Mouse (Mus musculus): Measurements from ENCODE around the gene Pir. TPM values are rescaled to one million over a fixed set of nuclear protein-coding genes. Genes with fewer than 3 reads are reported as not detected.

Gene Pir
- polyA plus RNA-seq (2012; rRNA removed) = 3.8 and 6.8 TPM in 2 replicates
- polyA plus RNA-seq (2014; fragmentation: Nextera tagmentation; extraction: Ambion mirVana) = 20.9 and 21.6 TPM in 2 replicates

- 16% methylated on average over 19 of the region's 20 CpGs for WGBS (ENCODE audit: insufficient replicate concordance)
- peak; percentile 98 for ATAC-seq (ENCODE audit: insufficient read depth)
Observed at GRCm38 (mm10) chrX:164269285-164269761, at the start of gene Pir. Gene Pir, plus strand, starts transcription at chrX:164269371.

GRCm38 (mm10) chrX:164221989-164222388 is 47.2 kb upstream of the Pir start:
- 46% methylated on average over 2 of the region's 2 CpGs for WGBS (ENCODE audit: insufficient replicate concordance)

More at GRCm38 (mm10) chrX:164269285-164269761, at the start of gene Pir:
- peak within 1 kb of the TSS; percentile 62 for H3K4me2 ChIP-seq (ENCODE audit: low read depth)
- H3K9ac ChIP-seq (replicated peaks) = peak within 1 kb of the TSS; percentile 81
- H3K36me3 ChIP-seq (replicated peaks; ENCODE audit: control insufficient read depth, insufficient read depth, low read depth) = no peaks in the 10 kb centered on the region
- H3K4me3 ChIP-seq (ENCODE audit: insufficient read depth in 1 of 2, low read depth in 2 of 2, low read length in 2 of 2) = peak within 1 kb of the TSS; percentile 64 to 96
- TF ChIP-seq CTCF (IDR thresholded peaks at IDR 0.05; ENCODE audit: low read depth) (peak; percentile 81), EP300 (IDR thresholded peaks at IDR 0.05; ENCODE audit: low read depth) (peak; percentile 40; the same call in 1 of the 2 replicates)
- peak; percentile 79 to 86 (median 85) for DNase-seq (ENCODE audit: low read depth in 3 of 3, low spot score in 3 of 3)
- peaks cover 3 to 9% of the 10 kb centered on the region in 2 experiments; a peak in 2 of 4 replicates for H3K4me1 ChIP-seq (replicated peaks; ENCODE audit: control insufficient read depth in 2 of 2, insufficient read depth in 2 of 2, low read length in 1 of 2)
- peak within 1 kb of the TSS; percentile 76 for H3K27ac ChIP-seq
- H3K27me3 ChIP-seq (ENCODE audit: control insufficient read depth, insufficient read depth, low read length) = no peaks in the 10 kb centered on the region
- H3K9me3 ChIP-seq (ENCODE audit: control insufficient read depth, low read length) = no peaks in the 10 kb centered on the region

GRCm38 (mm10) chrX:164233380-164233779 is 35.8 kb upstream of the Pir start:
- Histone ChIP-seq H3K27me3 (ENCODE audit: control insufficient read depth, insufficient read depth, low read length) (no peaks in the 10 kb centered on the region; the same call in 1 of the 2 replicates), H3K9me3 (ENCODE audit: control insufficient read depth, low read length) (no peaks in the 10 kb centered on the region), H3K4me3 (ENCODE audit: insufficient read depth in 1 of 2, low read depth in 2 of 2, low read length in 2 of 2) (no peak overlapping the region), H3K4me1 (replicated peaks; ENCODE audit: control insufficient read depth in 2 of 2, insufficient read depth in 2 of 2, low read length in 1 of 2) (no peaks in the 10 kb centered on the region), H3K36me3 (replicated peaks; ENCODE audit: control insufficient read depth, insufficient read depth, low read depth) (no peaks in the 10 kb centered on the region), H3K27ac (no peak overlapping the region), H3K9ac (replicated peaks) (no peak overlapping the region), H3K4me2 (ENCODE audit: low read depth) (no peak overlapping the region)
- ATAC-seq (ENCODE audit: insufficient read depth) (no peak), DNase-seq (ENCODE audit: low read depth in 3 of 3, low spot score in 3 of 3) (no peak)
- TF ChIP-seq CTCF (IDR thresholded peaks at IDR 0.05; ENCODE audit: low read depth) = no peak
- WGBS (ENCODE audit: insufficient replicate concordance) = 43% methylated on average over 8 of the region's 8 CpGs

More at GRCm38 (mm10) chrX:164221989-164222388, 47.2 kb upstream of the Pir start:
- TF ChIP-seq CTCF (IDR thresholded peaks at IDR 0.05; ENCODE audit: low read depth) (peak; percentile 62), EP300 (IDR thresholded peaks at IDR 0.05; ENCODE audit: low read depth) (no peak)
- no peak overlapping the region for H3K4me3 ChIP-seq (ENCODE audit: insufficient read depth in 1 of 2, low read depth in 2 of 2, low read length in 2 of 2)
- no peaks in the 10 kb centered on the region for H3K4me1 ChIP-seq (replicated peaks; ENCODE audit: control insufficient read depth in 2 of 2, insufficient read depth in 2 of 2, low read length in 1 of 2)
- H3K27ac ChIP-seq = no peak overlapping the region
- no peaks in the 10 kb centered on the region for H3K36me3 ChIP-seq (replicated peaks; ENCODE audit: control insufficient read depth, insufficient read depth, low read depth)
- DNase-seq (ENCODE audit: low read depth in 3 of 3, low spot score in 3 of 3) (no peak), ATAC-seq (ENCODE audit: insufficient read depth) (no peak)
- H3K27me3 ChIP-seq (ENCODE audit: control insufficient read depth, insufficient read depth, low read length) = no peaks in the 10 kb centered on the region
- no peak overlapping the region for H3K9ac ChIP-seq (replicated peaks)
- H3K4me2 ChIP-seq (ENCODE audit: low read depth) = no peak overlapping the region
- no peaks in the 10 kb centered on the region for H3K9me3 ChIP-seq (ENCODE audit: control insufficient read depth, low read length)

GRCm38 (mm10) chrX:164245714-164246113 is 23.5 kb upstream of the Pir start:
- Histone ChIP-seq H3K4me3 (ENCODE audit: insufficient read depth in 1 of 2, low read depth in 2 of 2, low read length in 2 of 2) (no peak overlapping the region), H3K27me3 (ENCODE audit: control insufficient read depth, insufficient read depth, low read length) (no peaks in the 10 kb centered on the region), H3K9me3 (ENCODE audit: control insufficient read depth, low read length) (no peaks in the 10 kb centered on the region), H3K9ac (replicated peaks) (no peak overlapping the region), H3K36me3 (replicated peaks; ENCODE audit: control insufficient read depth, insufficient read depth, low read depth) (no peaks in the 10 kb centered on the region), H3K4me2 (ENCODE audit: low read depth) (no peak overlapping the region), H3K4me1 (replicated peaks; ENCODE audit: control insufficient read depth in 2 of 2, insufficient read depth in 2 of 2, low read length in 1 of 2) (no peaks in the 10 kb centered on the region), H3K27ac (no peak overlapping the region)
- ATAC-seq (ENCODE audit: insufficient read depth) (no peak), DNase-seq (ENCODE audit: low read depth in 3 of 3, low spot score in 3 of 3) (no peak)
- TF ChIP-seq EP300 (IDR thresholded peaks at IDR 0.05; ENCODE audit: low read depth) = no peak
- TF ChIP-seq CTCF (IDR thresholded peaks at IDR 0.05; ENCODE audit: low read depth) = no peak
- WGBS (ENCODE audit: insufficient replicate concordance) = 15% methylated on average over 5 of the region's 5 CpGs

- WGBS (ENCODE audit: insufficient replicate concordance) = 40% methylated on average over 2 of the region's 2 CpGs
- H3K36me3 ChIP-seq (replicated peaks; ENCODE audit: control insufficient read depth, insufficient read depth, low read depth) = no peaks in the 10 kb centered on the region
- ATAC-seq (ENCODE audit: insufficient read depth) = no peak
- H3K9ac ChIP-seq (replicated peaks) = no peak overlapping the region
- no peak overlapping the region for H3K4me2 ChIP-seq (ENCODE audit: low read depth)
- no peak for DNase-seq (ENCODE audit: low read depth in 3 of 3, low spot score in 3 of 3)
- H3K9me3 ChIP-seq (ENCODE audit: control insufficient read depth, low read length) = no peaks in the 10 kb centered on the region
- H3K27me3 ChIP-seq (ENCODE audit: control insufficient read depth, insufficient read depth, low read length) = no peaks in the 10 kb centered on the region
- H3K4me3 ChIP-seq (ENCODE audit: insufficient read depth in 1 of 2, low read depth in 2 of 2, low read length in 2 of 2) = no peak overlapping the region
- no peak overlapping the region for H3K27ac ChIP-seq
- no peaks in the 10 kb centered on the region for H3K4me1 ChIP-seq (replicated peaks; ENCODE audit: control insufficient read depth in 2 of 2, insufficient read depth in 2 of 2, low read length in 1 of 2)
- TF ChIP-seq EP300 (IDR thresholded peaks at IDR 0.05; ENCODE audit: low read depth) (no peak), CTCF (IDR thresholded peaks at IDR 0.05; ENCODE audit: low read depth) (no peak)
Observed at GRCm38 (mm10) chrX:164246722-164247121, 22.4 kb upstream of the Pir start.
